Mouse (Mus musculus): ENCODE results near the gene Srsf11. TPM values are rescaled to one million over a fixed set of nuclear protein-coding genes. Genes with fewer than 3 reads are reported as not detected.

Srsf11 gene
- 135 and 148 TPM in 2 replicates for polyA plus RNA-seq (2015; fragmentation: Nextera tagmentation; extraction: Ambion mirVana)

GRCm38 (mm10) chr3:158036329-158036988, at the start of gene Srsf11, which contains the start of gene Lrrc40:
Gene Srsf11 (minus strand): TSS chr3:158036639.
Gene Lrrc40 (plus strand): TSS chr3:158036662.
- under 1% methylated on average over 55 of the region's 55 CpGs for WGBS (ENCODE audit: insufficient replicate concordance)
- Histone ChIP-seq H3K36me3 (no peaks in the 10 kb centered on the region), H3K4me2 (peak within 1 kb of the TSS; percentile 87), H3K27ac (peak within 1 kb of the TSS; percentile 89), H3K9me3 (replicated peaks) (no peaks in the 10 kb centered on the region), H3K9ac (peak within 1 kb of the TSS; percentile 91), H3K4me3 (replicated peaks) (peak within 1 kb of the TSS; percentile 88), H3K4me1 (replicated peaks) (peaks cover 44% of the 10 kb centered on the region), H3K27me3 (no peaks in the 10 kb centered on the region)
- DNase-seq (peak; percentile 93), ATAC-seq (ENCODE audit: low read depth) (peak; percentile 92)

- DNase-seq (no peak), ATAC-seq (ENCODE audit: low read depth) (no peak)
- no peak overlapping the region for H3K27ac ChIP-seq
- H3K36me3 ChIP-seq = no peaks in the 10 kb centered on the region
- no peaks in the 10 kb centered on the region for H3K9me3 ChIP-seq (replicated peaks)
- no peaks in the 10 kb centered on the region for H3K27me3 ChIP-seq
- no peak overlapping the region for H3K4me2 ChIP-seq
- no peak overlapping the region for H3K4me3 ChIP-seq (replicated peaks)
- 62% methylated on average over 5 of the region's 5 CpGs for WGBS (ENCODE audit: insufficient replicate concordance)
- H3K4me1 ChIP-seq (replicated peaks) = no peaks in the 10 kb centered on the region
- H3K9ac ChIP-seq = no peak overlapping the region
Measured at GRCm38 (mm10) chr3:158077828-158078227, 41.4 kb upstream of the Srsf11 start.

DNA sequence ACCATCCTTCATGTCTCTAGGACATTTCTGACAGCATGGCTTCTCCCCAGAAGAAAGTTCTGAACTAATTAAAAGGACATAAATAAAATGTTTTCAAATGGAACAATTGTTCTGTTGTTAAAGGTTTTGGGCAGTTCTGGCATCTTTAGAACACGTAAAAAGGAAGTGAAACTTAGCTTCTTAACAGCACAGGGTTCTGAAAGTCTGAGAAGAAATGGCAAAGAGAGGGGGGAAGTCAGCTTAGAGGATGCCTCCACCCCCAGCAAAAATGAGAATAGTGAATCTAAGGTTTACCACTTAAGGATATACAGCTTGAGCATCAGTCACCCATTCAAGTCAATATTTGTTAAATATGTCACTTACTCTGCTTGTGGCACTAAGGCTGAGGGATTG, 40.9 kb upstream of the Srsf11 start:
- H3K36me3 ChIP-seq = no peaks in the 10 kb centered on the region
- ATAC-seq (ENCODE audit: low read depth) (no peak), DNase-seq (no peak)
- WGBS (ENCODE audit: insufficient replicate concordance) = 19% methylated on average over 1 of the region's 1 CpGs
- H3K4me3 ChIP-seq (replicated peaks) = no peak overlapping the region
- H3K9me3 ChIP-seq (replicated peaks) = no peaks in the 10 kb centered on the region
- no peak overlapping the region for H3K27ac ChIP-seq
- no peak overlapping the region for H3K4me2 ChIP-seq
- no peak overlapping the region for H3K9ac ChIP-seq
- H3K27me3 ChIP-seq = no peaks in the 10 kb centered on the region
- no peaks in the 10 kb centered on the region for H3K4me1 ChIP-seq (replicated peaks)

DNA sequence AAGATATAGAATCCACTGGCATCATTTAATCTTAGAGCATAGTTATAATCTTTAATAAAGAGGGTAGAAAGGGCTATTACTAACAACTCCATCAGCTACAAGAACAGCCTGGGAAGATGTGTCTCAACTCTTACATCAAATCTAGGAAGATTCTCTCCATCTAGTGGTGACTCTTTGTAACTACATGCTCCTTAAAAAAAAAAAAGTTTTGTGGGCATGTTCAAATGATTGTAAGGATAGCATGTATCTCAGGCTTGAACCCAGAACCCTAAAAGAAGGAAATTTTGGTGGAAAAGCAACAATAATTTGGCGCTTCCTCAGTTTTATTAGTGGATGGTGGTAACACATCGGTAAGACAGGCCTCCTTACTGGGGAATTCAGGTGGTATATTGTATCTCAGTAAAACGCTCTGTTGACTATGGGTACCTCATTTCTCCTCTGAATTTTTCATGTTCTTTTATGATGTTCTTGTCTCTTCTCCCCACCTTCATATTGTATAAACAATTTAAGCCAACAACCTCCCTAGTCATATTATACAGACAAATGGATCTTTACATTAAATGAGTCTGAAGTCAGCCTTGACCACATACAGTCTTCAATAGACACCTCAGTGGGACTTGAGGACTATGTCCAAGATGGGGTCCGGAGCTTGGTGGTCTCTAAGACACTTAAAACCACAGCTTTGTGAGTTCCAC, 40.4 kb upstream of the Srsf11 start:
- Histone ChIP-seq H3K36me3 (no peaks in the 10 kb centered on the region), H3K27me3 (no peaks in the 10 kb centered on the region), H3K9me3 (replicated peaks) (no peaks in the 10 kb centered on the region), H3K27ac (no peak overlapping the region), H3K4me2 (no peak overlapping the region), H3K9ac (no peak overlapping the region), H3K4me3 (replicated peaks) (no peak overlapping the region), H3K4me1 (replicated peaks) (no peaks in the 10 kb centered on the region)
- ATAC-seq (ENCODE audit: low read depth) (no peak), DNase-seq (no peak)
- WGBS (ENCODE audit: insufficient replicate concordance) = 32% methylated on average over 4 of the region's 4 CpGs

GRCm38 (mm10) chr3:158075004-158075403, 38.6 kb upstream of the Srsf11 start:
- no peak overlapping the region for H3K27ac ChIP-seq
- H3K4me2 ChIP-seq = no peak overlapping the region
- no peak for DNase-seq
- no peaks in the 10 kb centered on the region for H3K4me1 ChIP-seq (replicated peaks)
- ATAC-seq (ENCODE audit: low read depth) = no peak
- H3K36me3 ChIP-seq = no peaks in the 10 kb centered on the region
- H3K4me3 ChIP-seq (replicated peaks) = no peak overlapping the region
- no peaks in the 10 kb centered on the region for H3K27me3 ChIP-seq
- H3K9ac ChIP-seq = no peak overlapping the region
- no peaks in the 10 kb centered on the region for H3K9me3 ChIP-seq (replicated peaks)
- WGBS (ENCODE audit: insufficient replicate concordance) = 82% methylated on average over 2 of the region's 2 CpGs

- no peak overlapping the region for H3K4me2 ChIP-seq
- no peak overlapping the region for H3K27ac ChIP-seq
- H3K4me3 ChIP-seq (replicated peaks) = no peak overlapping the region
- no peaks in the 10 kb centered on the region for H3K27me3 ChIP-seq
- DNase-seq = no peak
- H3K4me1 ChIP-seq (replicated peaks) = no peaks in the 10 kb centered on the region
- H3K9ac ChIP-seq = no peak overlapping the region
- no peaks in the 10 kb centered on the region for H3K9me3 ChIP-seq (replicated peaks)
- ATAC-seq (ENCODE audit: low read depth) = peak; percentile 57; the same call in 1 of the 2 replicates
- H3K36me3 ChIP-seq = peaks cover 17% of the 10 kb centered on the region
- WGBS (ENCODE audit: insufficient replicate concordance) = 80% methylated on average over 9 of the region's 9 CpGs
Measured at GRCm38 (mm10) chr3:158068613-158069263, 32.3 kb upstream of the Srsf11 start.

- H3K4me3 ChIP-seq (replicated peaks) = no peak overlapping the region
- H3K36me3 ChIP-seq = peaks cover 24% of the 10 kb centered on the region
- H3K27ac ChIP-seq = no peak overlapping the region
- DNase-seq (no peak), ATAC-seq (ENCODE audit: low read depth) (no peak)
- H3K9me3 ChIP-seq (replicated peaks) = no peaks in the 10 kb centered on the region
- no peak overlapping the region for H3K4me2 ChIP-seq
- H3K4me1 ChIP-seq (replicated peaks) = no peaks in the 10 kb centered on the region
- H3K27me3 ChIP-seq = no peaks in the 10 kb centered on the region
- no peak overlapping the region for H3K9ac ChIP-seq
- WGBS (ENCODE audit: insufficient replicate concordance) = 77% methylated on average over 7 of the region's 7 CpGs
Measured at GRCm38 (mm10) chr3:158067916-158068315, 31.5 kb upstream of the Srsf11 start.

- no peak for ATAC-seq (ENCODE audit: low read depth)
- H3K27me3 ChIP-seq = no peaks in the 10 kb centered on the region
- 75% methylated on average over 2 of the region's 2 CpGs for WGBS (ENCODE audit: insufficient replicate concordance)
Measured at GRCm38 (mm10) chr3:158065256-158065655, 28.8 kb upstream of the Srsf11 start.

DNA sequence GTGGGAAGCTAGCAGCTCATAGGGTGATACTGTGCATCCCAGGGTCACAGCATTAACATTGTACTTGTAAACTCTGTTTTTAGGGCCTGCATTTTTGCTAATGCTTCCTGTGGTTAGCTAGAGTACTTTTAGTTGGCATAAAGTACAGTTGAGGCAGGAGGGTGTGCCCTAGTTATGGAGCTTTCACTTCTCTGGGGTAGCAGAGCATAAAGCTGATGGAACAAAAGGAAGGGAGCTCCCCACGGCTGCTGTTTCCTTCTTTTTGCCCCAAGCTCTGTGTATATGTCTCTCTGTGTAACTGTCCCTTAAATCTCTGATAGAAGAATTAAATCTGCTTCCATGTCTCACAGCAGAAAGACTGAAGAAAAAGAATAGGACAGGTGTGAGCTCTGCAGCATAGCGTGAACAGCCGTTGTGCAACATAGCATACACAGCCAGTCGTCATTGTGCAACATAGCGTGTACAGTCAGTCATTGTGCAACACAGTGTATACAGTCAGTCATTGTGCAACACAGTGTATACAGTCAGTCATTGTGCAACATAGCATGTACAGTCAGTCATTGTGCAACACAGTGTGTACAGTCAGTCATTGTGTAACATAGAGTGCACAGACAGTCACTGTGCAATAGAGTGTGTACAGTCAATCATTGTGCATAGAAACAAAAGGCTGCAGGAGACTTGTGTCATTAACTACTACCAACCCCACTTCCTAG, 25.5 kb upstream of the Srsf11 start:
- Histone ChIP-seq H3K9ac (no peak overlapping the region), H3K4me2 (no peak overlapping the region), H3K4me1 (replicated peaks) (no peaks in the 10 kb centered on the region), H3K36me3 (peaks cover 56% of the 10 kb centered on the region), H3K4me3 (replicated peaks) (no peak overlapping the region), H3K9me3 (replicated peaks) (no peaks in the 10 kb centered on the region), H3K27me3 (no peaks in the 10 kb centered on the region), H3K27ac (peak overlapping the region; percentile 47)
- peak; percentile 74 for ATAC-seq (ENCODE audit: low read depth)
- WGBS (ENCODE audit: insufficient replicate concordance) = 79% methylated on average over 5 of the region's 5 CpGs
- no peak for DNase-seq

More at GRCm38 (mm10) chr3:158065256-158065655, 28.8 kb upstream of the Srsf11 start:
- Histone ChIP-seq H3K9me3 (replicated peaks) (no peaks in the 10 kb centered on the region), H3K9ac (no peak overlapping the region), H3K36me3 (peaks cover 33% of the 10 kb centered on the region), H3K27ac (no peak overlapping the region), H3K4me3 (replicated peaks) (no peak overlapping the region), H3K4me1 (replicated peaks) (no peaks in the 10 kb centered on the region), H3K4me2 (no peak overlapping the region)
- DNase-seq = no peak

DNA sequence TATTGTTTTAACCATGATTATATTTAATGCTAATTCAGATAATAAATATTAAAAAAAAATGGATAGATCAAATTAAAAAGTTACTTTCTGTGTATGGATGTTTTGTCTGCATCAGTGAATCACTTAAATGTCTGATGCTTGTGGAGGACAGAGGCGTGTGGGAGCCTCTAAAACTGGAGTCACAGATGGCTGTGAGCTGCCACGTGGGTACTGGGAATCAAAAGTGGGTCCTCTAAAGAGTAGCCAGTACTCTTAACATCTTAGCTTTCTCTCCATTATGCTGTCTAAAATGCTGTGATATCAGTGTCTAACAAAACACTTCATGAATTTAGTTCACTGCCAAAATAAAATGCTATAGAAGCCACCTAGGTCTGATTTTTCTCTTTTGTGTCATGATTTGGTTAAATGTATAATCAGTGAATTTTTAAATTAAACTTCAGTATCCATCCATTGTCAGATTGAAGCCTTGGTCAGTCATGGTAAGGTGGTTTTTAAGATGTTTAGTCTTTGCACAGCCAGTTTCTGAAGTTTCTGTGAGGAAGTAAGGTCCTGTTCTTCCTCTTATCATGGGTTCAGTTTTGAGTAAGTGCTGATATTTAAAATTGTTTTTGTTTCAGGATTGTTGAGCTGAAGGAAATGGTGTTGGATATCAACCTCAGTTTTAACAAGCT, 24.3 kb upstream of the Srsf11 start:
- no peaks in the 10 kb centered on the region for H3K4me1 ChIP-seq (replicated peaks)
- peaks cover 66% of the 10 kb centered on the region for H3K36me3 ChIP-seq
- no peak for DNase-seq
- no peak overlapping the region for H3K4me2 ChIP-seq
- 74% methylated on average over 2 of the region's 2 CpGs for WGBS (ENCODE audit: insufficient replicate concordance)
- no peak for ATAC-seq (ENCODE audit: low read depth)
- H3K4me3 ChIP-seq (replicated peaks) = no peak overlapping the region
- H3K27ac ChIP-seq = no peak overlapping the region
- no peaks in the 10 kb centered on the region for H3K9me3 ChIP-seq (replicated peaks)
- H3K9ac ChIP-seq = no peak overlapping the region
- no peaks in the 10 kb centered on the region for H3K27me3 ChIP-seq

DNA sequence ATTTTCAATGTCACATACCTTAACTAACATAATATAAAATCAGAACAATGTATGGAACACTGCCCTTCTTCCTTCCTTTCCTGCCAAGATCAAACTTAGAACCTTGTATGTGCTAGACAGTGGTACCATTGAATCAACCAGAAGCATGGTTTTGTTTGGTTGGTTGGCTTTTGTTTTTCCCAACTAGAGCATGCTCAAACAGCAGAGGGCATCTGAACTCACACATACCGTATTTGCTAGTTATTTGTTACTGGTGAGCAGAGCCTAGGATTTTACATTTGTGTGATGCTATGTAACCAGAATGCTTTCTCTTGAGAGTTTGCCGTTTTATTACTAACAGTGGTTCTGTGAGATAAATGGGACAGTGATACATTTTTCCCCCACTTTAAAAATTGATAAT, 13.1 kb upstream of the Srsf11 start:
- Histone ChIP-seq H3K4me3 (replicated peaks) (no peak overlapping the region), H3K4me2 (no peak overlapping the region), H3K9me3 (replicated peaks) (no peaks in the 10 kb centered on the region), H3K4me1 (replicated peaks) (no peaks in the 10 kb centered on the region), H3K36me3 (peaks cover 32% of the 10 kb centered on the region), H3K27me3 (no peaks in the 10 kb centered on the region), H3K27ac (no peak overlapping the region), H3K9ac (no peak overlapping the region)
- 81% methylated on average over 2 of the region's 2 CpGs for WGBS (ENCODE audit: insufficient replicate concordance)
- ATAC-seq (ENCODE audit: low read depth) (no peak), DNase-seq (no peak)

Data from liver, embryonic 13.5 days (tissue).